Mouse (Mus musculus) intestine, embryonic 16.5 days (tissue): ENCODE results near the gene Rtl10. TPM values are rescaled to one million over a fixed set of nuclear protein-coding genes. Genes with fewer than 3 reads are reported as not detected.
A peak's percentile ranks its signal among the peaks of the same experiment; 100 is the strongest.

ENCODE experiments used
- ATAC-seq: fragments of 200-750 bp; cut with Nextera tagmentation; 2 replicates; pipeline ENCODE4 v1.8.0; 2017; ENCODE audit warnings: moderate TSS enrichment, moderate library complexity
- H3K27ac ChIP-seq: fragments of 300-500 bp; sonication (generic); 2 replicates; pipeline ENCODE4 v1.5.1; 2014; ENCODE audit warnings: mild to moderate bottlenecking, low read length
- H3K27me3 ChIP-seq: fragments of 300-500 bp; sonication (generic); replicated peaks from 2 replicates; pipeline ENCODE4 v1.6.1; 2014; ENCODE audit warnings: low read length, control low read depth, mixed read lengths; ENCODE audit not compliant: control insufficient read depth, insufficient read depth
- H3K36me3 ChIP-seq: fragments of 300-500 bp; sonication (generic); 2 replicates; pipeline ENCODE4 v1.6.1; 2014; ENCODE audit warnings: low read length, control low read depth; ENCODE audit not compliant: control insufficient read depth, insufficient read depth
- H3K4me1 ChIP-seq: fragments of 300-500 bp; sonication (generic); 2 replicates; pipeline ENCODE4 v1.6.1; 2014; ENCODE audit warnings: low read length, control low read depth, mixed read lengths; ENCODE audit not compliant: control insufficient read depth, insufficient read depth
- H3K4me2 ChIP-seq: fragments of 300-500 bp; sonication (generic); 2 replicates; pipeline ENCODE4 v1.6.1; 2014; ENCODE audit warnings: low read depth, low read length, control low read depth
- H3K4me3 ChIP-seq: fragments of 300-500 bp; sonication (generic); 2 replicates; pipeline ENCODE4 v1.5.1; 2014; ENCODE audit warnings: mild to moderate bottlenecking, low read length
- H3K9ac ChIP-seq: fragments of 300-500 bp; sonication (generic); 2 replicates; pipeline ENCODE4 v1.6.1; 2014; ENCODE audit warnings: low read depth, low read length
- H3K9me3 ChIP-seq: fragments of 300-500 bp; sonication (generic); 2 replicates; pipeline ENCODE4 v1.6.1; 2016; ENCODE audit warnings: low read length, control low read depth; ENCODE audit not compliant: control insufficient read depth
- WGBS: fragments of 180-500 bp; shearing (Covaris S2); extraction: QIAGEN DNeasy Blood & Tissue Kit; methylation state at CpG from one replicate; pipeline ENCODE4 v1.1.7; 2014; 5-methylcytosine and 5-hydroxymethylcytosine counted together
- polyA plus RNA-seq: library from polyadenylated mRNA; unstranded; fragments of >200 nt; fragmentation: Nextera tagmentation; extraction: Ambion mirVana; gene quantifications from 2 replicates; pipeline ENCODE4 v1.2.1, GENCODE M21; 2015

The Rtl10 gene
- polyA plus RNA-seq: 2.0 and 2.4 TPM in 2 replicates

GRCm38 (mm10) chr16:18498558-18498990, at the start of gene Rtl10, which contains the start of gene Gnb1l:
Gene Rtl10, plus strand, starts transcription at chr16:18498901.
Gene Gnb1l, plus strand, starts transcription at chr16:18498713.
- Histone ChIP-seq H3K9ac (peak within 1 kb of the TSS; percentile 87), H3K4me2 (peak within 1 kb of the TSS; percentile 71), H3K27me3 (no peaks in the 10 kb centered on the region), H3K4me1 (peaks cover 14% of the 10 kb centered on the region), H3K27ac (peak within 1 kb of the TSS; percentile 79), H3K36me3 (0 out of 2 replicates have a peak, but pooled peaks cover 2% of the 10 kb centered on the region), H3K4me3 (peak within 1 kb of the TSS; percentile 94), H3K9me3 (no peaks in the 10 kb centered on the region)
- ATAC-seq: peak; percentile 98
- WGBS: 1% methylated on average over 51 of the region's 51 CpGs

- peak; percentile 56 for ATAC-seq
- no peaks in the 10 kb centered on the region for H3K27me3 ChIP-seq
- no peaks in the 10 kb centered on the region for H3K36me3 ChIP-seq
- 88% methylated on average over 4 of the region's 4 CpGs for WGBS
- H3K4me1 ChIP-seq: peaks cover 7% of the 10 kb centered on the region
- H3K27ac ChIP-seq: no peak overlapping the region
- H3K9me3 ChIP-seq: no peaks in the 10 kb centered on the region
- H3K9ac ChIP-seq: no peak overlapping the region
- H3K4me2 ChIP-seq: no peak overlapping the region
- no peak overlapping the region for H3K4me3 ChIP-seq
These were observed 49.7 kb upstream of the Rtl10 start for GRCm38 (mm10) chr16:18449005-18449404.

- Histone ChIP-seq H3K9ac (peak overlapping the region; percentile 18; the same call in 1 of the 2 replicates), H3K27me3 (no peaks in the 10 kb centered on the region), H3K4me1 (peaks cover 7% of the 10 kb centered on the region), H3K27ac (no peak overlapping the region), H3K36me3 (no peaks in the 10 kb centered on the region), H3K4me3 (no peak overlapping the region), H3K9me3 (no peaks in the 10 kb centered on the region), H3K4me2 (no peak overlapping the region)
- ATAC-seq: no peak
- 51% methylated on average over 9 of the region's 9 CpGs for WGBS
These were observed 47.1 kb upstream of the Rtl10 start for GRCm38 (mm10) chr16:18451486-18452181.

GRCm38 (mm10) chr16:18452361-18452862, 46.3 kb upstream of the Rtl10 start:
- WGBS: 79% methylated on average over 8 of the region's 8 CpGs

GRCm38 (mm10) chr16:18453846-18454245, 44.9 kb upstream of the Rtl10 start:
- H3K9me3 ChIP-seq: no peaks in the 10 kb centered on the region
- H3K9ac ChIP-seq: no peak overlapping the region
- no peaks in the 10 kb centered on the region for H3K36me3 ChIP-seq
- no peaks in the 10 kb centered on the region for H3K27me3 ChIP-seq
- 63% methylated on average over 5 of the region's 5 CpGs for WGBS
- no peak for ATAC-seq
- no peak overlapping the region for H3K4me2 ChIP-seq
- H3K4me1 ChIP-seq: peaks cover 2% of the 10 kb centered on the region
- no peak overlapping the region for H3K27ac ChIP-seq
- no peak overlapping the region for H3K4me3 ChIP-seq

More at GRCm38 (mm10) chr16:18452361-18452862, 46.3 kb upstream of the Rtl10 start:
- H3K9me3 ChIP-seq: no peaks in the 10 kb centered on the region
- H3K4me3 ChIP-seq: no peak overlapping the region
- H3K27ac ChIP-seq: no peak overlapping the region
- H3K27me3 ChIP-seq: no peaks in the 10 kb centered on the region
- H3K4me2 ChIP-seq: no peak overlapping the region
- ATAC-seq: no peak
- peaks cover 7% of the 10 kb centered on the region for H3K4me1 ChIP-seq
- H3K9ac ChIP-seq: peak overlapping the region; percentile 18; the same call in 1 of the 2 replicates
- no peaks in the 10 kb centered on the region for H3K36me3 ChIP-seq

- no peak for ATAC-seq
- H3K27me3 ChIP-seq: no peaks in the 10 kb centered on the region
These were observed 43.3 kb upstream of the Rtl10 start for GRCm38 (mm10) chr16:18455407-18455806.

GRCm38 (mm10) chr16:18458661-18459060, 40.0 kb upstream of the Rtl10 start:
- H3K4me2 ChIP-seq: no peak overlapping the region
- ATAC-seq: no peak
- no peaks in the 10 kb centered on the region for H3K36me3 ChIP-seq
- no peak overlapping the region for H3K9ac ChIP-seq
- H3K27me3 ChIP-seq: no peaks in the 10 kb centered on the region
- H3K4me1 ChIP-seq: peaks cover 20% of the 10 kb centered on the region
- H3K27ac ChIP-seq: no peak overlapping the region
- no peak overlapping the region for H3K4me3 ChIP-seq
- no peaks in the 10 kb centered on the region for H3K9me3 ChIP-seq

More at GRCm38 (mm10) chr16:18455407-18455806, 43.3 kb upstream of the Rtl10 start:
- no peaks in the 10 kb centered on the region for H3K9me3 ChIP-seq
- no peak overlapping the region for H3K4me2 ChIP-seq
- WGBS: 82% methylated on average over 6 of the region's 6 CpGs
- peaks cover 17% of the 10 kb centered on the region for H3K4me1 ChIP-seq
- no peak overlapping the region for H3K27ac ChIP-seq
- H3K36me3 ChIP-seq: no peaks in the 10 kb centered on the region
- no peak overlapping the region for H3K4me3 ChIP-seq
- no peak overlapping the region for H3K9ac ChIP-seq

- 12% methylated on average over 12 of the region's 12 CpGs for WGBS
- Histone ChIP-seq H3K9me3 (no peaks in the 10 kb centered on the region), H3K4me2 (peak overlapping the region; percentile 30; the same call in 1 of the 2 replicates), H3K9ac (peak overlapping the region; percentile 54; the same call in 1 of the 2 replicates), H3K27me3 (no peaks in the 10 kb centered on the region), H3K27ac (peak overlapping the region; percentile 49; the same call in 1 of the 2 replicates), H3K36me3 (no peaks in the 10 kb centered on the region), H3K4me1 (peaks cover 20% of the 10 kb centered on the region), H3K4me3 (no peak overlapping the region)
- peak; percentile 42 for ATAC-seq
These were observed 39.3 kb upstream of the Rtl10 start for GRCm38 (mm10) chr16:18459335-18459954.

- ATAC-seq: peak; percentile 87
- H3K4me2 ChIP-seq: peak overlapping the region; percentile 30; the same call in 1 of the 2 replicates
- H3K9me3 ChIP-seq: no peaks in the 10 kb centered on the region
- peaks cover 20% of the 10 kb centered on the region for H3K4me1 ChIP-seq
- H3K27ac ChIP-seq: 0 out of 2 replicates have a peak overlapping the region, but pooled peaks have one; percentile 49
- no peak overlapping the region; the same call in 1 of the 2 replicates for H3K4me3 ChIP-seq
- H3K9ac ChIP-seq: peak overlapping the region; percentile 54
- no peaks in the 10 kb centered on the region for H3K27me3 ChIP-seq
- 6% methylated on average over 11 of the region's 11 CpGs for WGBS
- H3K36me3 ChIP-seq: no peaks in the 10 kb centered on the region
These were observed 38.7 kb upstream of the Rtl10 start for GRCm38 (mm10) chr16:18459955-18460370.
